Mouse (Mus musculus) ES-Bruce4 (cell line): ENCODE data around the gene Med16. TPM values are rescaled to one million over a fixed set of nuclear protein-coding genes. Genes with fewer than 3 reads are reported as not detected.

Experiments
- H3K27ac ChIP-seq: 2 replicates; pipeline ENCODE4 v1.5.1; 2012; ENCODE audit warnings: low read length, inconsistent platforms; ENCODE audit not compliant: insufficient read depth
- H3K27me3 ChIP-seq: 2 replicates; pipeline ENCODE4 v1.6.1; 2012; ENCODE audit warnings: mild to moderate bottlenecking, low read length, inconsistent platforms; ENCODE audit not compliant: control insufficient read depth, poor library complexity, insufficient read depth, severe bottlenecking
- H3K36me3 ChIP-seq: 2 replicates; pipeline ENCODE4 v1.6.1; 2012; ENCODE audit warnings: inconsistent platforms, mild to moderate bottlenecking, low read length, moderate library complexity; ENCODE audit not compliant: control insufficient read depth, poor library complexity, insufficient read depth, severe bottlenecking
- H3K4me1 ChIP-seq: one replicate; pipeline ENCODE4 v1.8.1; 2011; ENCODE audit warnings: low read length; ENCODE audit not compliant: control insufficient read depth, insufficient read depth
- H3K4me3 ChIP-seq: 2 replicates; pipeline ENCODE4 v1.5.1; 2011; ENCODE audit warnings: low read depth, mild to moderate bottlenecking, low read length
- H3K9ac ChIP-seq: 2 replicates; pipeline ENCODE4 v1.6.1; 2012; ENCODE audit warnings: low read depth, mild to moderate bottlenecking, inconsistent platforms; ENCODE audit not compliant: poor library complexity, severe bottlenecking
- H3K9me3 ChIP-seq: replicated peaks from 2 replicates; pipeline ENCODE4 v1.6.1; 2012; ENCODE audit warnings: mild to moderate bottlenecking, low read length, inconsistent platforms; ENCODE audit not compliant: control insufficient read depth, poor library complexity, insufficient read depth, severe bottlenecking
- CTCF ChIP-seq: IDR thresholded peaks from one replicate; pipeline ENCODE4 v1.8.1; 2011; ENCODE audit warnings: low read depth, low read length
- EP300 ChIP-seq: IDR thresholded peaks from 2 replicates; pipeline ENCODE4 v1.6.1; 2011; ENCODE audit warnings: low read depth, low read length; ENCODE audit not compliant: insufficient read depth
- POLR2A ChIP-seq: IDR thresholded peaks from one replicate; pipeline ENCODE4 v1.8.1; 2011; ENCODE audit warnings: low read length; ENCODE audit not compliant: insufficient read depth
- polyA plus RNA-seq: library from polyadenylated mRNA; stranded (reverse); fragments of >200 nt; gene quantifications from 2 replicates; pipeline ENCODE4 v1.2.4, GENCODE M21; 2011; ENCODE audit warnings: low read depth; ENCODE audit not compliant: missing spikeins, insufficient read depth, insufficient read length

Med16 gene
- polyA plus RNA-seq, 1 experiment = 17.5 TPM

GRCm38 (mm10) chr10:79872862-79873261 lies 35.9 kb downstream of the Med16 start:
- TF ChIP-seq CTCF (no peak), POLR2A (no peak), EP300 (no peak)
- H3K9ac ChIP-seq = no peak overlapping the region

GRCm38 (mm10) chr10:79871845-79872244 lies 36.9 kb downstream of the Med16 start:
- no peak overlapping the region for H3K9ac ChIP-seq
- TF ChIP-seq CTCF (no peak), POLR2A (no peak), EP300 (no peak)
- no peaks in the 10 kb centered on the region for H3K27me3 ChIP-seq
- no peaks in the 10 kb centered on the region for H3K36me3 ChIP-seq
- H3K9me3 ChIP-seq = no peaks in the 10 kb centered on the region
- no peak overlapping the region for H3K4me3 ChIP-seq
- H3K27ac ChIP-seq = no peak overlapping the region
- peaks cover 2% of the 10 kb centered on the region for H3K4me1 ChIP-seq

More at GRCm38 (mm10) chr10:79872862-79873261, 35.9 kb downstream of the Med16 start:
- no peak overlapping the region for H3K27ac ChIP-seq
- H3K36me3 ChIP-seq = no peaks in the 10 kb centered on the region
- H3K9me3 ChIP-seq = no peaks in the 10 kb centered on the region
- H3K4me3 ChIP-seq = no peak overlapping the region
- H3K4me1 ChIP-seq = peaks cover 2% of the 10 kb centered on the region
- no peaks in the 10 kb centered on the region for H3K27me3 ChIP-seq

- H3K36me3 ChIP-seq = peaks cover 16% of the 10 kb centered on the region
- no peak overlapping the region for H3K27ac ChIP-seq
- TF ChIP-seq EP300 = no peak
- TF ChIP-seq CTCF = no peak
- TF ChIP-seq POLR2A = no peak
- no peaks in the 10 kb centered on the region for H3K27me3 ChIP-seq
- H3K4me3 ChIP-seq = no peak overlapping the region
- H3K4me1 ChIP-seq = no peaks in the 10 kb centered on the region
- H3K9ac ChIP-seq = no peak overlapping the region
- H3K9me3 ChIP-seq = no peaks in the 10 kb centered on the region
These were observed 42.1 kb downstream of the Med16 start for GRCm38 (mm10) chr10:79866601-79867000.

GRCm38 (mm10) chr10:79865801-79866295 lies 42.9 kb downstream of the Med16 start:
- Histone ChIP-seq H3K27me3 (no peaks in the 10 kb centered on the region), H3K36me3 (peaks cover 22% of the 10 kb centered on the region), H3K4me3 (no peak overlapping the region), H3K27ac (no peak overlapping the region), H3K9ac (no peak overlapping the region), H3K9me3 (no peaks in the 10 kb centered on the region), H3K4me1 (no peaks in the 10 kb centered on the region)
- TF ChIP-seq POLR2A (no peak), CTCF (peak; percentile 30)

GRCm38 (mm10) chr10:79865189-79865601 lies 43.5 kb downstream of the Med16 start:
- H3K27ac ChIP-seq = no peak overlapping the region
- H3K4me3 ChIP-seq = no peak overlapping the region
- TF ChIP-seq CTCF = no peak
- no peak for TF ChIP-seq POLR2A
- H3K4me1 ChIP-seq = no peaks in the 10 kb centered on the region
- H3K9me3 ChIP-seq = no peaks in the 10 kb centered on the region
- H3K27me3 ChIP-seq = no peaks in the 10 kb centered on the region
- H3K9ac ChIP-seq = no peak overlapping the region
- H3K36me3 ChIP-seq = peaks cover 28% of the 10 kb centered on the region

- H3K36me3 ChIP-seq = peaks cover 34% of the 10 kb centered on the region
- TF ChIP-seq CTCF (no peak), POLR2A (no peak)
- H3K27me3 ChIP-seq = no peaks in the 10 kb centered on the region
- no peak overlapping the region for H3K9ac ChIP-seq
- no peaks in the 10 kb centered on the region for H3K9me3 ChIP-seq
- H3K4me3 ChIP-seq = no peak overlapping the region
- H3K4me1 ChIP-seq = no peaks in the 10 kb centered on the region
- no peak overlapping the region for H3K27ac ChIP-seq
These were observed 44.2 kb downstream of the Med16 start for GRCm38 (mm10) chr10:79864351-79865188.
